Mouse (Mus musculus) activated CD4-positive, CD25-positive, alpha-beta regulatory T cell, adult 4 months (primary cell): ENCODE results near the gene Usp34. TPM values are rescaled to one million over a fixed set of nuclear protein-coding genes. Genes with fewer than 3 reads are reported as not detected.
"Not testable (repeated sequence)": the region's sequence is repeated elsewhere in the genome, so short reads cannot be mapped to it uniquely, and the experiment has no call there.

Source experiments
- ATAC-seq: one replicate; pipeline ENCODE4 v1.8.0; 2017
- polyA plus RNA-seq, 2 experiments: library from polyadenylated mRNA; unstranded; fragments of 100-300 nt; shearing (Covaris generic); gene quantifications; one replicate each; pipeline ENCODE4 v1.2.1; 2017

Gene Usp34
- polyA plus RNA-seq, 2 experiments from 2014 or later, result 34.0 to 43.9 TPM

GRCm38 (mm10) chr11:23359687-23360235 is 53.1 kb downstream of the Usp34 start:
- ATAC-seq, result not testable (repeated sequence)

DNA sequence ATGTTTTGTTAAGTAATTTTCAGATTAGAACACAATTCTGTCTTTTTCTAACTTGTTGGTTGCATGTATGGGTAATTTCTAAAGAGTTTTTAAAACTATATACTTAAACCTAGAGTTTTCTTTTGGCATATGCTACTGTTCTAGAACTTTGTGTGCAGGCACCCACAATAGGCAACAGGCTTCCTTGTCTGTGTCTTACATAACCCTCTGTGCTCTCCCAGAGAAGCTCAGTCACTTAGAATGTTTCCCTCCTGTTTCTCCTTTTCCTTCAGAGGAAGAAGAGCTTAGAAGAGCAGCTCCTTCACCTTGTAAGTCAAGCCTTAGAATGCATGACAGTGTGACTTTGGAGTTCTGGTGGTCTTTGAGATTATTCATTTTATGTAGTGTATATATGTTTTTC is 55.6 kb downstream of the Usp34 start:
- ATAC-seq, result no peak

GRCm38 (mm10) chr11:23364348-23364747 is 57.7 kb downstream of the Usp34 start:
- ATAC-seq, result no peak

DNA sequence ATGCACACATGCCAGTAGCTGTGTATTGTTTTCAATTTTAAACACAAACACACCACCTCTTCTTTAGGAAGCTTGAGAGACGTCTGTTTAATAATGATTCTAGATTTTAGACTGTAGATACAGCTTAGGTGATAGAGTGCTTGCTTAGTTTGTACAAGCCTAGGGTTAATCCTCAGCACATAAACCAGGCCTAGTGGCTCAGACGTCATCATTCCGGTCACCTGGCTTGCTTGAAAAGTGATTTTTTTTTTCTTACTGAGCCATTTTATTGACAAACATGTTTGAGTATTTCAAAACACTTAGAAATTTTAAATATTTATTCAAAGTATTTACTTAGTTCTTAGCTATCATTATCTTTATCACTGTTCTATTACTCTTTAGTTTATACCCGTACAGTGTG is 65.3 kb downstream of the Usp34 start:
- ATAC-seq, result no peak

GRCm38 (mm10) chr11:23372490-23372889 is 65.8 kb downstream of the Usp34 start:
- ATAC-seq, result no peak

- ATAC-seq, result no peak
These were observed 73.4 kb downstream of the Usp34 start for GRCm38 (mm10) chr11:23380055-23380454.

DNA sequence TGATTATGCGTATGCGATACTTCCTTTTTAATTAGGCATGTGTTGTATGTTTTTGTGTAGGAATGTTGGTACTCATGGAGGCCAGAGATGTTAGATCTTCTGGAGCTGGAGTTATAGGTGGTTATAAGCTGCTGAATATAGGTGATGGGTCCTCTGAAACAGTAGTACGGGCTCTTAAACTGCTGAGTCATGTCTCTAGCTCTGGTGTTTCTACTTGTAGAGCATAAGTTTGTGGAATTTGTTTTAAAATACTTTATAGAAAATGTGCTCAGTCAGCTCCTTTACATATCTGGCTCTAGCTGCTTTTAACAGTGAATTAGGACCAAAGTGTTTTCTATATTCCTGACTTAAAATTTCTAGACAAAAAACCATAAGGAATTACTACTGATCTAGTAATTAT is 73.9 kb downstream of the Usp34 start:
- no peak for ATAC-seq

GRCm38 (mm10) chr11:23382787-23383186 is 76.1 kb downstream of the Usp34 start:
- no peak for ATAC-seq

- ATAC-seq, result no peak
These were observed 83.0 kb downstream of the Usp34 start for GRCm38 (mm10) chr11:23389649-23390048.

- no peak for ATAC-seq
These were observed 85.9 kb downstream of the Usp34 start for GRCm38 (mm10) chr11:23392567-23392966.

GRCm38 (mm10) chr11:23396608-23397007 is 89.9 kb downstream of the Usp34 start:
- no peak for ATAC-seq

GRCm38 (mm10) chr11:23400978-23401776 is 94.5 kb downstream of the Usp34 start:
- ATAC-seq, result no peak

- ATAC-seq, result no peak
These were observed 121.6 kb downstream of the Usp34 start for GRCm38 (mm10) chr11:23428301-23428700.

DNA sequence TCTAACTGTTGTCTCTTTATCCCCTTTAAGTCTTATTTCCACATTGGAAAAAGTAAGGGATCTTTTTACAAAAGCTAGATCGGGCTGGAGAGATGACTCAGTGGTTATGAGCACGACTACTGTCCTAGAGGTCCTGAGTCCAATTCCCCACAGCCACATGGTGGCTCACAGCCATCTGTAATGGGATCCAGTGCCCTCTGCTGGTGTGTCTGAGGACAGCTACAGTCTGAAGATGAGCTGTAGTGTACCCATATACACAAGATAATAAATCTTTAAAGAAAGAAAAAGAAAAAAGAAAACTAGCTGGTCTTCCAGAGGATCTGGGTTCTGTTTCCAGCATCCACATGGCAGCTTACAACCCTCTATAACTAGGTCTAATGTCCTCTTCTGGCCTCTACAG is 123.3 kb downstream of the Usp34 start:
- no peak for ATAC-seq

GRCm38 (mm10) chr11:23436076-23436475 is 129.4 kb downstream of the Usp34 start:
- ATAC-seq, result no peak

DNA sequence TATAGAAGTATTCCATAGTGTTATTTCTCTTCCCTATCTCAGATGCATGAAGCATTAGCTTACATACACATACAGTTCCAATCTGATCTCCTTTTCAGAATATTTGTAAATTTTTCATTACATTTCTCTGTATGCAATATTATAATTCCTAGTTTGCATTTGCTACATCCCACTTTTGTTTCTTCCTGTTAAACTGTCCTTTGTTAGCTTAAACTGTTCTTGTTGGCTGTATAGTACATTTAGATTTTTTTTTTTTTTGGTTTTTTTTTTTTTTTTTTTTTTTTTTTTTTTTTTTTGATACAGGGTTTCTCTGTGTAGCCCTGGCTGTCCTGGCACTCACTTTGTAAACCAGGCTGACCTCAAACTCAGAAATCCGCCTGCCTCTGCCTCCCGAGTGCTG is 159.2 kb downstream of the Usp34 start:
- not testable (repeated sequence) for ATAC-seq

DNA sequence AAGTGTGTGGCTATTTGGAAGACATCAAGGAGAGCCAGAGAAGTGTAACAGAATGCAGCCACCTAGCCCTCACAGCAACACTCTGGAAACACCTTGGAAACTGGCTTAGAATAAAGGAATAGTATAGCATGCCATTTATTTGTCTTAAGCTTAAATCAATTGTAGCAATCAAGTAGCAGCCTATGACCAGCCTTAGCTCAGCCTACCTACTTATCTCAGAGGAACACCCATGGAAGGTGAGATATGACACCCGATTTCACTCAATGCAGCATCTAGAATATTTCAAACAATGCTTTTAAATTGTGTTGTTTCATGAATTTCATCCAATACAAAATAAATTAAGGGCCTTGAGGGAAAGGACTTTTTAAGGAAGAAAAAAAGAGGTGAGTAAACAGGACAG is 183.3 kb downstream of the Usp34 start:
- ATAC-seq, result no peak

DNA sequence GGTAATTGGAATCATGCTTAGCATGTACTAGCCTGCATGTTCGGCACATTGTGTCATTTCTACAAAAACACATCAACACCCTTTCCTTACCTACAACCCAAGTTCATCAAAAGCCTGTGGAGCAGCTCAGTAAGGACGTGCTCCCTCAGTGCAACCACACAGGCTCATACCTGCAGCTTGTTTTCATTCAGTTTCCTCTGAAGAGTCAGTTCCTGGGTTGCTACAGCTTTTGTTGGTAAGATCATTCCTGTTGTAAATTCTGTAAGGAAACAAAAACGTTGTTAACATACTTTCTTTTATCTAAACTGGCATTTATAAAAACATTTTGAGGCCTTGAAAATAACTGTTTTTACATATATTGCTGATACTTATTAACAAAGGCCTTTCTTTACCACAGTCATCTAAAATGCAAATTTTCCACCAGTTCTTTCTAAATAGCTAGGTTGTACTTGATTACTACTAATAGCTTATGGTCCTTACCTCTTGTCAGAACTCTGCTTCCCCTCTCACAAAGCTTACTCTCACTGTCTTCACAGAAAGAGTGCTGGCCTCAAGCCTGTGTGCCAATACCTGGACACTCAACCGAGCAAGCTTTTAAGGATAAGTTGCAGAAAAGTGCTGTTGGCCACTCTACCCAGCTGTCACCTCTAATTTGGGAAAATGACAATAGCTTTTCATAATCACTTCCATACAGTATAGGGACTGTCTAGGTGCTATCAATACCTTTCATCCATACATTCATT is 185.5 kb downstream of the Usp34 start:
- no peak for ATAC-seq

GRCm38 (mm10) chr11:23495231-23495630 is 188.5 kb downstream of the Usp34 start:
- no peak for ATAC-seq

DNA sequence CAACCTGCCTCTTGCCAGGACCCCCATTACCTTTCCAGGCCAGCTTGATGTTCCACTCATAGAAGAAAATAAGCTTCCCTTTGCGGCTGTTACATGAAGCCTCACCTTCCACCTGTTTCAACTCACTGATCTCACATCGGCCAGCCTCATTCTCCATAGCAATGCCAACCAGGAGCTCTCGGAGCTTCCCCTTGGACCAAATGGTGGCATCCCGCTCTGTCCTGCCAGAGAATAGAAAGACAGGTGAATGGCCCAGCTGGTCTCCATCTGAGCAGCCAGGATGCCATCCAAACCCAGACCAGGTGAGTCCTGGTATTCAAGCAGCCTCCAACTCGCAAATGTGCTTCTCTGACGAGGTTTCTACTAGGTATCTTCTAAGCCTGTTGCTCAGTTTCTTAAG is 190.0 kb downstream of the Usp34 start:
- no peak for ATAC-seq

- ATAC-seq, result no peak
These were observed 190.6 kb downstream of the Usp34 start for GRCm38 (mm10) chr11:23497335-23497717.

- ATAC-seq, result peak; percentile 86
These were observed 191.2 kb downstream of the Usp34 start, which contains the start of gene Ahsa2 for GRCm38 (mm10) chr11:23497718-23498509. Gene Ahsa2 (minus strand): TSS chr11:23498030.

GRCm38 (mm10) chr11:23498609-23499008 is 191.9 kb downstream of the Usp34 start:
- no peak for ATAC-seq
